Mouse (Mus musculus): Measurements from ENCODE around the gene Mis18bp1. TPM values are rescaled to one million over a fixed set of nuclear protein-coding genes. Genes with fewer than 3 reads are reported as not detected.
"Not testable (repeated sequence)": the region's sequence is repeated elsewhere in the genome, so short reads cannot be mapped to it uniquely, and the experiment has no call there.

Gene Mis18bp1
- 1 to 10 TPM; 5.6 to 6.4 TPM for polyA plus RNA-seq (2017; shearing (Covaris generic))

DNA sequence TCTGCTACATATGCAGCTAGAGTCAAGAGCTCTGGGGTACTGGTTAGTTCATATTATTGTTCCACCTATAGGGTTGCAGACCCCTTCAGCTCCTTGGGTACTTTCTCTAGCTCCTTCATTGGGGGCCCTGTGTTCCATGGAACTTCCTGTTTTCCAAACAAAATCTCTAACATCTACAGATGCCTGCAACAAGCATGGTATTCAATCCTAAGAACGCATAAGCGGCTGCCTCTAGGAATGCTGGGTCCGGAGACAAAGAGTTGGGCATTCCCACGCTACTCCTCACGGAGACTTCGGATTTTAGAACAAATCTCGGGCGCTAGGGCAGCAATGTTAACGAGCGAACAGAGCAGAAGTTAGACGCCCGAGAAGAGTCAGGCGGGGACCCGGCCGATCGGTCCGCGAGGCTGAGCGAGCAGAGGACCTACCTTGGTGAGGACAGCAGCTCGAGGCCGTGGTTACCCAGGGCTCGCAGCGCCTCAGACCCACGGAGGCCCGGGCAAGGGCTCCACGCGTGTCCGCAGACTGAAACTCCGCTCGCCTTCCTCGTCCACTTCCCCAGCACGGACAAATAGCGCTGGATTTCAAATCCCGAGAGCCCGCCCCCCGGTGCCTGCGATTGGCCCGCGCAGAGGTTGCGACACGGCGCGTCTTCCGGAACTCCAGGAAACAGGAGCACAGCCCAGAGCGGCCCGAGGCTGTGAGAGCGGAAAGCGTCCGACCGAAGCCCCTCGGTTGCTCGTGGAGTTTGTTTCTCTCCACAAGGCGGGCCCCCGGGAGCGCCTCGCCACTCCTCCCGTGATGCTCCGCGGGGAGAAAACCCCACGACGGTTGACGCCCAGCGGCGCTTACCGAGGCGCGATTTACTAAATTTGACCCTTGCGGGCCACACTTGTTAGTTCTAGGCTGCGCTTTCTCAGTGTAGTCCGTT, at the start of gene Mis18bp1:
Mis18bp1 (minus strand) TSS at position 584 of the 931 bp plus-strand sequence.
- peak; percentile 89 for ATAC-seq

DNA sequence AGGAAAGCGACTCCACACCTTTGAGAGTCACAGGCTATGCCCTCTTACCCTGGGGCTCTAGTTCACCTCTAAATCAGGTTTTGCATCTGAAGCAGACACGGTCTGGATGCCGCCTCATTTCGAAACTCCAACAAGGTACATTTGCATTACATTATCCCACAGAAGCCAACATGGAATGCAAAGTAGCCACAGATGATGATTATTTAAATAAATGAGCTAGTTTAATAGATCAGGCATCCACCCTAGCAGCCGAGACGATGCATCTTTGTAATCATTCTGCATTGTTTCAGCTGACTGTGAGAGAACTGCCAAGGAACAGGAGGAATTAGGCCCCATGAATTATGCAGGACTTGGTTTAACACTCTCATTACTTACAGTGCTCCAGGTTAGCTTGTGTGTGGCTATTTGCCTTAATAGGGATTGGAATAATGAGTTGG, 44.0 kb upstream of the Mis18bp1 start:
- ATAC-seq: no peak

DNA sequence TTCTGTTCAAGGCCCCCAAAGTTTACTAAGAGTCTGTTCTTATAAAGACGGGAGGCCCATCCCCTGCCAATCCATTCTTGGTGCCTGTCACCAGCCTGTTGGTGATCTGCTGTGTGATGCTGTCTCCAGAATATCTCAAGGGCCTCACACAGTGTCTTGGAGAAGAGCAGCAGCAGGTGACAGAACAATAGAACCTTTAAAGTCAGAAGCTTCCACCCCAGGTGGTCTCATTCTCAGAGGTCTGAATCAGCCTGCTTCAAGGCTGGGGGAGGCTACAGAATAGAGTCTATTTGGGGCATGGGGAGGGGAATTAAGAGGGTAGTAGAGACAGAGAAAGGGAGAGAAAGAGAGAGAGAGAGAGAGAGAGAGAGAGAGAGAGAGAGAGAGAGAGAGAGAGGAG, 34.0 kb upstream of the Mis18bp1 start:
- ATAC-seq: no peak

DNA sequence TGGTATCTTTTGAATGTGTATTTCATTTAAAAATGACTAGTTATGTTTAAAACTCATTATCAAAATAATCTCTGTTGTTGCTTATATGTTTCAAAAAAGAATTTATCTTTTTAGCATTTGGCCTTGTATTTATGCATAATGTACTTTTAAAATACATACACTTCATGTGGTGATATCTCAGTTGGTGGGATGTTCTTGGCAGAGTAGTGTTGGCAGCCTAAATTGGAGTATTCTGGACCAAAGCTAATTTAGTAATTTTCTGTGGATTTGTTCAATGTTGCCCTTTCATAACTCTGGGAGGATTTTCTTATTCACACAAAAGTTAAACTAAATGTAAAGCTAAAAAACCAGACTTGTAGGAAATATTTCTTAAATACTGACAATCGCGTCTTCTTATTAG, 29.4 kb upstream of the Mis18bp1 start:
- no peak for ATAC-seq

DNA sequence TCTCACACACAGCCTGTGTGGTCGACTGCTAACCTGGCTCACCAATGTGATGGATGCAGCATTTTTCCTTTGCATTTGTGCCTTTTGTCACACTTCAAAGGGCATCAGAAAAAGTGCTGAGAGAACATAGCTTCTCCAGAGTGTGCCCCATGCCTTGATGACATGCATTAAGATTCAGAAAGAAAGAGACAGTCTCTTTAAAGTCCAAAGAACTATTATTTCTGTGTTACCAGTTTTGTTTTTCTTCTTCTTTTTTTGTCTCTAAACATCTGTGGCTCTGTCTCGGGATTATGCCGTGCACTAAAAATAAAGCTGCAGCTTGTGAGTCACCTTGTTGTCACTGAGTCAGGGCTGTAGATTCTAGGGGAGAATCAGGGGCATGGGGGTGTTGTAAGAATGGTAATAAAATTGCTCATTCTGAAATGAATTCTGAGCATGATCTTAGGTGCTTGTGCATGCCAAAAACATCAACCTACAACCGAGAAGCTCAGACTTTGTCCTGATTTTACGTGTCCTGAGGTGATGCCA, 21.7 kb upstream of the Mis18bp1 start:
- no peak for ATAC-seq

DNA sequence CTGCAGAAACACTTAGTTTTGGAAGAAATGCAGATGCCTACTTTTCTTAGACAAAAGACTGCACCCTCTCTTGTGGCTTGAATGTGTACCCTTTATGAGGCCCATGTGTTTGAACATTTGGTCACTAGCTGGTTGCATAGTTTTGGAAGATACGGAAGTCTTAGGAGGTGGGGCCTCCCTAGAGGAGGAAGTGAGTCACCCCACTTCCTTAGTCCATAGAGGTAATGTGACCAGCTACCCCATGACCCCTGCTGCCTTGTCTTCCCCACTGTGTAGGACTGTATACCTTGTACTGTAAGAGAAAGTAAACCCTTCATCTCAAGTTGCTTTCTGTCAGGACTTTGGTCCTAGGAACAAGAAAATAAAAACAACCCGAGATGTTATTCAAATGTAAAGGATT, 16.8 kb upstream of the Mis18bp1 start:
- ATAC-seq: no peak

DNA sequence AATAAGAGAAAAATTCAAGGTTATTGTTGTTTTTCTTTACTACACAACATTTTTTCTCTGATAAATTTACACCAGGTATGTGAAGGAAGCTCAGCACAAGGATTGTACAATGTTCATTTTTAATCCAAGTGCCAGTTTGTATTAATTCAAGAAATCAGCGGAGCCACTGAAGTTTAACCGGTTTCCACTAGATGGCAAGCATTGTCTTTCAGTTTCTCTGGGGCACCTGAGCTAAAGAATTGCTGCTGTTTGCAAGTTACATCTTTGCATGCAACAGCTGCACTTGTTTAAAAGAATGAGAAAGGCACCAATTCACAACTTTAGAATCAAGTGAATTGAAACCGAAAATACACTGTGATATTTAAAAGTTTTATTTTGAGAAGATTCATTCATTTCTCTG, 15.0 kb upstream of the Mis18bp1 start:
- ATAC-seq: no peak

DNA sequence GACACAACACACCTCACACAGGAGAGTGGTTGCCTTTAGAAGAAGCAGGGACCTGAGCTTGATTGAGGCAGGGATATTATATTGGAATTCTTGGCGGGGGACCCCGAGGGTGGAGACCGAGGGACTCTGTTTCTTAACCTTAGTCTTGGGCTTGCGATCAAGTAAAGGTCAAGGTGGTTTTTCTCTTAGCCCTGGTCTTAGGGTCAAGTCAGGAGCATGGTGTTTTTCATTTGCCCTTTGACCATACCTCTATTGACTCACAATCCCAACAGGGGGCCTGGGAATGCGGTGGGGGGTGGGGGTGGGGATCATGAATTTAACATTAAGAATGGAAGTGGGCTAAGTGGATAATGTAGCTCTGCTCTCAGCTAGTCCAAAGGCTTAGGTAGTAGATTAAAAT, 1.3 kb upstream of the Mis18bp1 start:
- ATAC-seq: no peak

DNA sequence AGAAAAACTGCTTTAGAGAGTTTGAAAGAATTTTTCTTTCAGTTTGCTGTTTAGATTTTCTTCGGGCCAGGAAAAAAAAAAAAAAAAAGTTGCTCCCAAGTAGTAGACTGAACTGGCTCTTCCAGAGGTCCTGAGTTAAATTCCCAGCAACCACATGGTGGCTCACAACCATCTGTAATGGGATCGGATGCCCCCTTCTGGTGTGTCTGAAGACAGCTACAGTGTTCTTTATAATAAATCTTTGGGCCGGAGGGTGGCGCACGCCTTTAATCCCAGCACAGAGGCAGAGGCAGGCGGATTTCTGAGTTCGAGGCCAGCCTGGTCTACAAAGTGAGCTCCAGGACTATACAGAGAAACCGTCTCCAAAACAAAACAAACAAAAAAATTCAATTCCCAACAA, 555 bp upstream of the Mis18bp1 start:
- ATAC-seq: peak; percentile 50

DNA sequence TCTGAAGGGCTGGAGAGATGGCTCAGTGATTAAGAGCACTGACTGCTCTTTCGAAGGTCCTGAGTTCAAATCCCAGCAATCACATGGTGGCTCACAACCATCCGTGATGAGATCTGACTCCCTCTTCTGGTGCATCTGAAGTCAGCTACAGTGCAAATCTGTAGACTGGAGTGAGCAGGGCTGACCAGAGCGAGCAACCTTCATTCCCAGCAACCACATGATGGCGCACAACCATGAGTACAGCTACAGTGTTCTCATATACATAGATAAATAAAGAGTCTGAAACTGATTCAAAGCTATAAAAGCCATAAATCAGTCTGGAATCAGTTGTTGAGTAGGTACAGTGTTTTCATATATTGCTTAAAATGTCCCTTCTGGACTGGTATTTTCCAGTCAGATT, 36.3 kb downstream of the Mis18bp1 start:
- not testable (repeated sequence) for ATAC-seq

DNA sequence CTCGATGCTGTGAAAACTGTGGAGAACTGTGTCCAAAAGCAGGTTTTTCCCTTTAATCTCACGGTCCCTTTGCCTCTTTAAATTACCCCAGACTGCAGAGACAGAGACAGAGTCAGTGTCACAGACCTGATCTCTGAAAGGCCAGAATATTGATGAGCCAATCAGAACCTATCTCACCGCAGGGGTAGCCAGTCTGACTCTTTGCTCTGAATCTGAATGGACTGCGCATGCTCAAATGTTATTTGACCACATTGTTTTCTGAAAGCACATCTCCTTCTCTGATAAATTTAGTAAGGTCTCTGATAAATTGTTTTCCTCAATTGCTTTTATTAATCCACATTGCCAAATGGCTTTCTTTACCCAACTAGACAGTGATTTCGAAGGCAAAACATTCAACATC, 53.0 kb downstream of the Mis18bp1 start:
- ATAC-seq: no peak

DNA sequence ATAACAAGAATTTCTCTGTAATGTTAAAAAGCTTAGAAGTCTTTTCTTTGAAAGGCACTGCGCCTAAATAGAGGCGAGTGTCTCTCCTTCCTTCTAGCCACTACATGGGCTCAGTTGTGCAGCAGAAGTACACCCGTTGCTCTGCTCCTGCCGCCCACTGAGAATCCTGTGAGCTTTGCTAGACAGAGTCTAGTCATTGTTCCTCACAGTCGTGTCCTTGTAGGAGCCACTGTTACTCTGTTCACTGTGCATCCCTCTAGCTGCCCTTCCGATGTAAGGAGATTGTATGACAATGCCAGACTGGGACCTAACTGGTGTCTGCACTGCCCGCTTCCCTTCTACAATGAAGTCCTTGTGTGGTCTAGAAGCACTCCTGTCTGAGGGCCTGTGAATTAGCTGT, 53.4 kb downstream of the Mis18bp1 start:
- no peak for ATAC-seq

DNA sequence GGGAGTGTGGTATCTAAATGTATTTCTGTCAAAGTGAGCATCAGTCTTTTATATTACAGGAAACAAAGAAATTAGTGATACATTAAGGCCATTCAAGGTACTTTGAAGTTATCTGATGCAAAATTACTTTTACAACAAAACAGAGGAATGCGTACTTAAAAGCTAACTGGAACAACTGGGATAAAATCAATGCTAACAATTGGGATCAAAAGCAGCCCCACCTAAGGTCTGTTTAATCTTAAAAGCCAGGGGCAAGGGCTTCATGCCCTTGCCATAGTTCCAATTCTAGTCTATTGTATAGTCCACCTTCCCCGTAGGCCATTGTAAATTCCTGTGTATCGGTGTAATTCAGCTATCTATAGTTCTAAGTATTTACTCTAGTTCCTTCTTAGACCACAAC, 57.4 kb downstream of the Mis18bp1 start:
- not testable (repeated sequence) for ATAC-seq

DNA sequence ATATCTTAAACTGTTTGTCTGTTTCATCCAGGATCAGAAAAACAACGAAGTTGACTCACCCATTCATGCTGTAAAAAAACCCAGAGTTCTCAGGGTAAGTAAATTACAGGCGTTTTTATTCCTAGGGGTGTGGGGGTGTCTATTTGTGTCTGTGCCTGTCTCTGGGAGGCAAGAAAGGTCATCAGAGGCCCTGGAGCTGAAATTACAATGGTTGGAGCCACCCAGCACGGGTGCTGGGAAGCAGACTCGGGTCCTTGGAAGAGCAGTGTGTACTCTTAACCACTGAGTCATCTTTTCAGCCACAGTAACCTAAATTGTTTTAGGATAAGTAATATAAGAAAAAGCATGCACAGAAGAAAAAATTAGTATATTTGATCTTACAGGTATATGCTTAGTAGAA, 58.5 kb downstream of the Mis18bp1 start:
- no peak for ATAC-seq

DNA sequence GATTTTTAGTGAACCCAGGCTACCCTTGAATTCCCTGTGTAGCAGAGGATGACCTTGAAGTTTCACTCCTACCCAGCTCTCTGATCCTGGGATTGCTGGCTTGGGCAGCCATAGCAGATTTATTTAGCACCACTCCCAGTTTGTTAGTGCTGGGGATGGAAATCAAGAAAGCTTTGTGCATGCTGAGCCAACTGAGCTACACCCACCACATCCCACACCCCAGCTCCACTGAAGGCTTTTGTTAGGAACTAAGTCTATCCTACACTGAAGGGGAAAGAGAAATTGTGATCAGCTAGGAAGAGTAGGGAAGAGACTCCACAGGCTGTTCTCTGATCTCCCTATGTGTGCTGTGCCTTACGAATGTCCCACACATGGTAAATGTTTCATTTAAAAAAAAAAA, 59.6 kb downstream of the Mis18bp1 start:
- no peak for ATAC-seq

DNA sequence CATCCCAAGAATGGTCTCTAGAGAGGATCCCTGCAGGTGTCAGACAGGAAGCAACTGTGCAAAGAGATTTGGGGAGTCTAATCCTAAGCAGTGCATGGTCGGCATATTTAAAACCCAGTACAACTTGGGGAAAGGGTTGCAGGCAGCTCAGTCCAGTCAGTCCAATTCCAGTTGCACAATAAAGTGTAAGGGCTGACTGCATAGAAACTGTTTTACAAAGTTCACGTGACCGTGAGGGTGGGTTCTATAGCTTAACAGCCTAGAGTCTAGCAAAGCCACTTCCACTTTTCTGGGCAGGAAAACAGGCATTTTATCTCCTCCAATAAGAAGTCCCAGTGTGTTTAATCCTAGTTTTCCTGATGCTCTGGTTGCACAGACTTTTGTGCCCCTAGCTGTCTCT, 60.9 kb downstream of the Mis18bp1 start:
- ATAC-seq: no peak

DNA sequence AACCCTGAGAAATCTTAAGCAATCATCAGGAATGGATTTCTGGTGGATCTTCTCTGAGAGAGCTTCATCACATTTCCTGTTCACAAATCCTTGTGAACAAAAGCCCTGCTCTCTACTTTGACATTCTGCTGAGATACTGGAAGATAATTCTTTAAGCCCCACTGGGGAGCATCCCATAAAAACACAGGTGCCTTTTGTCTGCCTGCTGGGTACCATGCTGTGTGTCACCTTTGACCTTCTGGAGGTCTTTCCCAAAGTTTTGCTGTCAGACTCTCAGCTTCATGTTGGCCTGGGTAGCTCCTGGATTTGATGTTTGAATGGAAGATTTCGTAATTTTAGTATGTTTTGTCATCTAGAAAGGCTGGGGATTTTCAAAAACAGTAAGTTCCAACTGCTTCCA, 63.7 kb downstream of the Mis18bp1 start:
- ATAC-seq: no peak

Other genes starting within 250 kb of the Mis18bp1 start
- 10 to 100 TPM; 27.5 to 31.9 TPM for gene Klhl28, start 207.1 kb downstream of the Mis18bp1 start, polyA plus RNA-seq (2017; shearing (Covaris generic))
- 10 to 100 TPM; 21.0 to 23.1 TPM for gene Togaram1, start 206.8 kb downstream of the Mis18bp1 start, polyA plus RNA-seq (2017; shearing (Covaris generic))
- gene Prpf39, start 136.3 kb downstream of the Mis18bp1 start, polyA plus RNA-seq (2017; shearing (Covaris generic)): 100 to 1,000 TPM in 1 of 2 experiments, 10 to 100 TPM in 1; 99.3 to 103 TPM
- 100 to 1,000 TPM; 267 to 332 TPM for gene Fkbp3, start 98.6 kb downstream of the Mis18bp1 start, polyA plus RNA-seq (2017; shearing (Covaris generic))
- gene Fancm, start 97.0 kb downstream of the Mis18bp1 start, polyA plus RNA-seq (2017; shearing (Covaris generic)): 1 to 10 TPM; 3.6 to 6.6 TPM
- gene Wdr20rt, start 52.9 kb upstream of the Mis18bp1 start, polyA plus RNA-seq (2017; shearing (Covaris generic)): not detected

Measured in CD4-positive, CD25-positive, alpha-beta regulatory T cell, adult 4 months (primary cell).